Mouse (Mus musculus) kidney, postnatal 4 days (tissue): ENCODE data around the gene Nos1ap.
A peak's percentile ranks its signal among the peaks of the same experiment; 100 is the strongest.

Experiments
- DNase-seq, 2 experiments: peaks; one replicate each; pipeline ENCODE4 v3.0.0; 2021; ENCODE audit warnings: mixed read lengths in 2 of 2

Gene Nos1ap

DNA sequence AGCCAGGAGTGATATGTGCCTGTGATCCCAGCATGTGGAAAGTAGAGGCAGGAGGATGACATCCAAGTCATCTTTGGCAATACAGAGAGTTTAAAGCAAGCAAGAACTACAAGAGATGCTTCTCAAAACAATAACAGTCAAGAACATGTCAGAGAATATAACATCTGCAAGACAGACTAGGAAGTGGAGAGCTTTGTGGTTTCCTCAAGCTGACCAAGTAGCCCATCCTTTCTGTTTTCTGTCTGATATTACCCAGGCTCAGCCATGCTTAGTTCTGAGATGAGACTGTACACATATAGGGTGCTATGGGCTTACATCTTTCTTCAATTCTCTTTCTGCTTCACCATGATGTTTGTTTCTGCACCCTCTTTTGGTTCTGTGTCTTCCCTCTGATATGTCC lies 316.4 kb downstream of the Nos1ap start:
- no peak for DNase-seq

DNA sequence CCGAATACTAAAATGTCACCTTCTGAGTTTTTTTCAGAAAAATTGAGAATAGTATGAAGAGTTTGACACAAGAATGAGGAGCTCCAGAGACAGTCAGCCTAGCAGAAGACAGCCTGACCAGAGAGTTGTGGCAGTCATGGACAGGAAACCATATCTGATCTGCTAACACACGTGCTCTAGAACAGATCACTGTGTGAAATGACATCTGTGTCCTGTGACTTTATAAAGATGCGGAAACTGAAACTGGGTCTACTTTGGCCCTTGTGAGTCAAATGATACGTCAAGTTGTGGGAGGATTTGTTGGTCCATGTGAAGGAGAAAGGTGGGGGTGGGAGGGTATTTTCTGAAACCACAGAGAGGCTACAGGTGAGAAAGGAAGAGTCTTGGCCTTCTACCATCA lies 319.0 kb downstream of the Nos1ap start:
- DNase-seq = no peak

DNA sequence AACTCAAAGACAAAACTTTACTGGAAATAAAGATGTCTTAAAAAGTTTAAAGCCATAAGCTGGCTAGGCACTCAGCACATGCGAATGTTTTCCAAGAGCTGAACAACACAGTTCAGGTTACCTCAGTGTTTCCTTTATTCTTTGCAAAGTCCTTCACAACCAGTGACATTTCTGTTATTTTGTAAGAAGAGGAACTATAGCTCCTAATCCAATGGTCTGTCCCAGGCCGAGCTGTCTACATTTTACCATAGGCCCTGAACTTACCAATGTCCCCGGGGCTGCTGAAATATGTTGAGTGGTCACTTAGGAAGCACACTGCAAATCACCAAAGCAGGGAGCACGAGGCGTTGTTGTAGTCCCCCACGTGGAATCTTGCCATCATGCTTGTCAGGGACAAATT lies 319.4 kb downstream of the Nos1ap start:
- no peak for DNase-seq

GRCm38 (mm10) chr1:170255560-170255910 lies 334.1 kb downstream of the Nos1ap start:
- peak; percentile 84 to 91 for DNase-seq

DNA sequence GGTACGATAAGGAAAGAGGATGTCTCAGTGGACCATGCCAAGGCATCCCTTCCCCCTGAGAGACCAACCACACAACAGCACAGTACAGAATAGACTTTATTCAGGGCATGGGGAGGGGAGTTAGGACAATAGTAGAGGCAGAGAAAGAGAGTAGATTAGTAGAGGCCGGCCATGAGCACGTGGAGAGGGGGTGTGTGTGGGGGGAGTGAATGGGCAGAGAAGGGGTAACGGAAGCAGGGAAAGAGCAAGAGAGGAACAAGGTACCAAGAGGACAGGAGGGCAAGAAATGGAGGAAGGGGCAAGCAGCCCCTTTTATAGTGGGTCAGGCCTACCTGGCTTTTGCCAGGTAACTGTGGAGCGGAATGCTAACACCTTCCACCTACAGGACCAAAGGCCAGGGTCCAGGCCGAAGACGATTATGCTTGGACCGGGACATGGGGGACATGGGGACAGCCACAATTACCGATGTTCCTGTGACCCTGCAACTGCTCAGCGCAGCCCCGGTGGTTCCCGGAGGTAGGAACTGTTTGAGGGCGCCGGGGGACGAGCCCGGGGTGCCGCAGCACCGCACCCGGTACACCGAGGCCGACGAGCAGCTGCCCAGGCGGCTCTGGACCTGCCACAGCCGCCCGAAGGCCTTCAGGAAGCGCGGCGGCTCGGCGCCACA lies 334.6 kb downstream of the Nos1ap start:
- no peak for DNase-seq
